Mouse (Mus musculus): Measurements from ENCODE around the gene Lce1i.
"Not testable (repeated sequence)": the region's sequence is repeated elsewhere in the genome, so short reads cannot be mapped to it uniquely, and the experiment has no call there.

Lce1i gene

GRCm38 (mm10) chr3:92778799-92779198 is at the start of gene Lce1i:
Lce1i (minus strand) TSS chr3:92778899.
- DNase-seq (ENCODE audit: low read depth, low spot score) = no peak

- DNase-seq (ENCODE audit: low read depth, low spot score) = no peak
Measured at GRCm38 (mm10) chr3:92827108-92827507, 48.4 kb upstream of the Lce1i start, which contains the start of gene Kprp. Kprp (minus strand) TSS chr3:92827247.

- DNase-seq (ENCODE audit: low read depth, low spot score) = no peak
Measured at GRCm38 (mm10) chr3:92825808-92826207, 47.1 kb upstream of the Lce1i start.

GRCm38 (mm10) chr3:92816036-92816435 is 37.3 kb upstream of the Lce1i start:
- not testable (repeated sequence) for DNase-seq (ENCODE audit: low read depth, low spot score)

GRCm38 (mm10) chr3:92815581-92815980 is 36.9 kb upstream of the Lce1i start:
- no peak for DNase-seq (ENCODE audit: low read depth, low spot score)

- no peak for DNase-seq (ENCODE audit: low read depth, low spot score)
Measured at GRCm38 (mm10) chr3:92807791-92808190, 29.1 kb upstream of the Lce1i start, which contains the start of gene Lce1k. Lce1k (minus strand) TSS chr3:92807891.

GRCm38 (mm10) chr3:92790414-92790813 is 11.7 kb upstream of the Lce1i start, which contains the start of gene Lce1j:
Lce1j (minus strand) TSS chr3:92790514.
- DNase-seq (ENCODE audit: low read depth, low spot score) = no peak

GRCm38 (mm10) chr3:92771573-92771972 is 7.1 kb downstream of the Lce1i start:
- no peak for DNase-seq (ENCODE audit: low read depth, low spot score)

- DNase-seq (ENCODE audit: low read depth, low spot score) = no peak
Measured at GRCm38 (mm10) chr3:92764965-92765364, 13.7 kb downstream of the Lce1i start, which contains the start of gene Lce1h. Lce1h (minus strand) TSS chr3:92765065.

- DNase-seq (ENCODE audit: low read depth, low spot score) = no peak
Measured at GRCm38 (mm10) chr3:92753197-92753596, 25.5 kb downstream of the Lce1i start.

- DNase-seq (ENCODE audit: low read depth, low spot score) = no peak
Measured at GRCm38 (mm10) chr3:92752238-92752637, 26.5 kb downstream of the Lce1i start, which contains the start of gene Lce1g. Lce1g (minus strand) TSS chr3:92752338.

GRCm38 (mm10) chr3:92738996-92739395 is 39.7 kb downstream of the Lce1i start, which contains the start of gene Gm38119:
Gm38119 (minus strand) TSS chr3:92739096.
- DNase-seq (ENCODE audit: low read depth, low spot score) = no peak
